Mouse (Mus musculus) erythroid progenitor cell, adult 5-6 weeks (primary cell): Measurements from ENCODE around the gene Cmbl. TPM values are rescaled to one million over a fixed set of nuclear protein-coding genes. Genes with fewer than 3 reads are reported as not detected.

ENCODE experiments used
- ATAC-seq: replicated peaks from 2 replicates; pipeline ENCODE4 v1.8.0; 2016; ENCODE audit warnings: moderate number of reproducible peaks, mild to moderate bottlenecking, moderate TSS enrichment, inconsistent platforms; ENCODE audit not compliant: poor library complexity, low FRiP score, severe bottlenecking
- total RNA-seq, 2 experiments: library from RNA; stranded (forward) in 1 of 2; stranded (reverse) in 1 of 2; fragments of 150-400 nt in 1 of 2; fragments of 186-747, 209-891 nt in 1 of 2; gene quantifications; 2 replicates each; pipeline versions ENCODE4 v1.2.3 to v1.2.4; 2015 to 2017; ENCODE audit warnings: low replicate concordance in 2 of 2

Cmbl gene
- total RNA-seq, 2 experiments from 2014 or later: 7.3 to 12.2 TPM

DNA sequence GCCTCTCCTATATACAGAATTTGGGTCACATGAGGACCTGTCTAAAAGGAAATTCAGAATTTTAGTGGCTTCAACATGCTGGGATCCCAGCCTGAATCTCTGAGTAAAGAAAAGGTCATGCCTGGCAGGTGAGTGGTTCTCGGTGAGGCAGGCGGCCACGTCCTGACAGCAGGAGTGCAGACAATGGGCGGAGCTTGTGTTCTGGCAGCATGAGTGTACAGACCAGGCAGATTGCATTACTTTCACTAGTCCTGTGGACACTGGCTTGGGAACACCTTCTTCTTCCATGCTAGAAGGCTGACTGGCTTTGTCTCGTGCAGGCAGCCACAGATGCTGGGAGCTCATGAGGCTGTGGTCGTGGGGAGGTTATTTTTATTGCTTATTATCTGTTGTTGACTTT is 41.6 kb downstream of the Cmbl start:
- ATAC-seq: no peak

GRCm38 (mm10) chr15:31611027-31611426 is 45.8 kb downstream of the Cmbl start:
- ATAC-seq: no peak

GRCm38 (mm10) chr15:31611976-31612375 is 46.8 kb downstream of the Cmbl start:
- no peak for ATAC-seq

DNA sequence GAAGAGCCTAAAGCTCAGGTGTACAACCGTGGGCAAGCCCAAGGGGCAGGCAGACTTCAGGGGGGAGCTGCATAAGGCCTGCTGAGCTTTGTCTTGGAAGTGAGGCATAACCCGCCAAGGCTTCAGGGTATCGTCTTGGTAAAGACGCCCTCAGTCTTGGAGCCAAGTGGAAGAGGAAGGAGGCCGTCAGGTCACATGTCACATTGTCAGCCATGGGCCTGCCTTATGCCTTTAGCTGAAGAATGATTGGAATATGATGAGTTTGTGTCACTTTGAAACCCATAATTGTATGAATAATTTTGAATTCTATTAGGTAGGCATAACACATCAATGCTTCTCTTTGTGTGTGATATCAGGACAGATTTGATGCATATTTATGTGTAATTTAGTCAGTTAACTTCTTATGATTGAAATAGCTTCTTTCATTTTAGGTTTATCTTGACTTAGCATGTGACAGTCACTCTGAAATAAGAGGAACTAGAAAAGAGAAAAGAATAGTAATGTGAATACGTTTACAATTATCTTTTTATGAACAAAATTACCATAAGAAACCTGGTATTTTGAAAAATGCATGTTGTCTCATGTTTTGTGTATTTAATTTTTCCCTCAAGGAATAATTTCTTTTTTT is 48.8 kb downstream of the Cmbl start:
- no peak for ATAC-seq

- no peak for ATAC-seq
These were observed 49.5 kb downstream of the Cmbl start for GRCm38 (mm10) chr15:31614666-31615065.

DNA sequence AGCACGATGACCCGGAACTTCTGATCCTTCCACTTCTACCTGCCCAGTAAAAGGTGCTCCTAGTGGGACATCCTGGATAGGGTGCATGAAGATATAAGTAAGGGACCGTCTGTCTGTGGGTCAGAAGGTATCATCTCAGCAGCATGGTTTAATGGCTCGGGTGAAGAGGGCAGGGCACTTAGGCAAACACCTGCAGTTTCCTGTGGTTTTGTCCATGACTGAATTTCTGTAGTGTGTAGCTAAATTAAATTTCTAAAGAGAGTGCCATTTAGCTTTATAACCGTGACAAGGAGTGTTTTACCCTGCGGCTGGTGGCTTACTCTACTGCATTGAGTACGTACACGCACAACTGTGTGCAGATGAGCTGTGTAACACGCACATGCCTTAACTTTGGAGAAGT is 52.1 kb downstream of the Cmbl start:
- ATAC-seq: no peak

DNA sequence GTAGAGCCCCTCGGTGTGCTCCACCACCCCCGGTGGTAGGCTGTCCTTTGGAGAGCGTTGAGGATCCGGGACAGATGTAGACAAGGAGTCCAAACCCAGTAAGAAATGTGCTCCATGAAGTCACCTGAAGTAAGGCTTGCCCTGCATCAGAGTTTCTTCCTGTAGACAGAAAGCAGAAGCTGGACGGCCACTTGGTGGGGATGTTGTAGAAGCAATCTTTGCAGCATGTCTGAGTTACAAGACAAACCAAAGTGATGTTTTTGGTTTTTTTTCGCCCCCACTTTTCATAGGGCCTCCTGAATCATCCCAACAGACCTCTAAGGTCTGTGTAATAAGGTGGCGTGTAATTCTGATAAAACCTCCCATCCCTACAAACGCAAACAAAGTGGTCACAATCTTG is 54.3 kb downstream of the Cmbl start:
- no peak for ATAC-seq

- no peak for ATAC-seq
These were observed 62.3 kb downstream of the Cmbl start for GRCm38 (mm10) chr15:31627277-31628154.

DNA sequence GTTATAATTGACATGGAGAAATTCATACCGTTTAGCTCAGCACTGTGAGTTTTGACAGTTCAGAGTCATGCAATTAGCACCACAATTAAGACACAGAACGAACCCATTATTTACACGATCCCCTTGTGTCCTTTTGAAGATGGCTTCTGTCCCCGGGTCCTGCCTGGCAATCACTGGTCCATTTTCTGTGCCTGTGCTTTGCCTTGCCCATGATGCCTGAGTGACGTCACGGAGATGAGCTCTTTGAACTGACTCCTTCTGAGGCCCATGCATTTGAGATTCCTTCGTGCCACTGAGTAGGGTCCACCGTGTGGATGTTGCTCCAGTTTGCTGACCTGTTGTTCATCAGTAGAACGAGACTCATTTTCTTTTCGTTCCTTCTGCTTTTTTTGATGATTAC is 63.0 kb downstream of the Cmbl start:
- no peak for ATAC-seq

- no peak for ATAC-seq
These were observed 64.4 kb downstream of the Cmbl start for GRCm38 (mm10) chr15:31629556-31629955.

GRCm38 (mm10) chr15:31631396-31631858 is 66.2 kb downstream of the Cmbl start:
- no peak for ATAC-seq

DNA sequence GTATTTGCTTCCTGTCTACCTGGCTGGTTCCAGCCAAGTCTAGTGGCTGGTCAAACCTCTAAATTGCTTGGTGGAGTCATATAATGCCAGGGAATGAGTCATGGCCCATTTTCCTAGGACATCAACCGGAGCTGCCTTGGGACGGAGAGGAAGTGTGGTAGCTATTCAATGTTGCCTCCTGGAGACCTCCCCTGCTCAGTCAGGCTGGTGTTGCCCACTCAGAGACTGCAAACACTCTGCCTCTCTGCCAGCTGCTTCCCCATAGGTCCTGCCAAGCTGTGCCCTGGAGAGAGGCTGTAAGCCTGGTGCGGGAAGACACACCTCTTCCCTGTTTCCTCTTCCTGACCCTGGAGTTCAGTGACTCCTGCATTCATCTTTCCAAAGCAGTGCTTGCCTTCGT is 67.3 kb downstream of the Cmbl start:
- ATAC-seq: no peak

DNA sequence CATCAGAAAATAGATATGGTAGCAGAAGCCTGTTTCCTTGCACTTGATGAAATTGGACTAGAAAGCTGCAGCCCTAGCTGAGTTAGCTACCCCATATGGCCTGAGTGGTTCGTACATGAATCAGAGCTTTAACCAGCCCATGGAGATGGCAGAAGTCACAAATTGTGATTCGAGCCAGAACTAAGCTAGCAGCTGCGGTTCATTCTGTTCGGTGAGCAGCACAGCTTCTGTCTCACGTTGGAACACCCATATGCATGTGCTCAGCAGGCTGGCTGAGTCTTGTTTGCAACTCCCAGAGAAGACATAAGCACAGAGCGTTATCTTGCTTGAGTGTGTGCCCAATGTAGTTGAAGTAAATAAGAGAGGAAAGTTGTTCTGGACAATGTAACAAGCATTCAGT is 69.4 kb downstream of the Cmbl start:
- ATAC-seq: no peak

DNA sequence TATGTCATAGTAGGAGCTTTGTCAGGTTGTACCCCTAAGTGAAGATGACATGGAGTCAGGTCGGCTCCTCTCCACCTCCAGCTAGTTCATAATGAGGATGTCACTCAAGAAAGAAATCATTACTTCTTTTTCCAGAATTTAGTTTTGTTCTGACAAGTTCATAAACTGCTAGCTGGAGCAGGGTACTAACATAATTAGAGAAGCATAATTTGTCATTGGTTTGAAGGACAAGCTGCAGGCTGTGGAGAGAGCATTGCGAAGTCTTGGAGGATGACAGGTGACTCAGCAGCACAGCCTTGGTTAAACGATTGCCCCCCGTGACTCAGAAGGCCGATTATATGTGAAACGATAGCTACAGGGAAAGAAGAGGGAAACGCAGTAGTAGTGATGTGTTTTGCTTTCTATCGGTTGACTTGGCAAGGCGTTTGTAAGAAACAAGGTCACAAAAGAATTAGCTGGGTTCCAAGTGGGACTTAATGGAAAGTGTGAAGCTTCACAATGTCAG is 71.0 kb downstream of the Cmbl start:
- ATAC-seq: no peak

Other genes with a start within 250 kb of the Cmbl start
- gene Ankrd33b, start 197.7 kb upstream of the Cmbl start, total RNA-seq (2015; ENCODE audit: low replicate concordance): 0.84 and 1.8 TPM in 2 replicates
- under 0.01 and 3.9 TPM in 2 replicates for gene Ankrd33b, start 197.7 kb upstream of the Cmbl start, total RNA-seq (2017; ENCODE audit: low replicate concordance)
- 7.5 TPM in 1 of 2 replicates, not detected in the other for gene Ropn1l, start 111.7 kb upstream of the Cmbl start, total RNA-seq (2015; ENCODE audit: low replicate concordance)
- not detected in 2 replicates for gene Ropn1l, start 111.7 kb upstream of the Cmbl start, total RNA-seq (2017; ENCODE audit: low replicate concordance)
- 48.3 and 78.4 TPM in 2 replicates for gene March6, start 34.3 kb upstream of the Cmbl start, total RNA-seq (2015; ENCODE audit: low replicate concordance)
- gene March6, start 34.3 kb upstream of the Cmbl start, total RNA-seq (2017; ENCODE audit: low replicate concordance): 73.2 and 98.7 TPM in 2 replicates
- gene Cct5, start 36.4 kb downstream of the Cmbl start, total RNA-seq (2015; ENCODE audit: low replicate concordance): 149 and 170 TPM in 2 replicates
- 85.0 and 107 TPM in 2 replicates for gene Cct5, start 36.4 kb downstream of the Cmbl start, total RNA-seq (2017; ENCODE audit: low replicate concordance)
- gene Fam173b, start 36.5 kb downstream of the Cmbl start, total RNA-seq (2015; ENCODE audit: low replicate concordance): 5.0 and 12.6 TPM in 2 replicates
- gene Fam173b, start 36.5 kb downstream of the Cmbl start, total RNA-seq (2017; ENCODE audit: low replicate concordance): 2.5 and 6.8 TPM in 2 replicates